Mouse (Mus musculus) spleen, embryonic (tissue): Measurements from ENCODE around the gene Sars2.

Experiments
- CTCF ChIA-PET: fragments of 350-600 bp; sonication (Branson Sonifier 250); formaldehyde crosslinking; loops from one replicate; lab custom pipeline; 2022; lab: Charles Lee

Gene Sars2

DNA sequence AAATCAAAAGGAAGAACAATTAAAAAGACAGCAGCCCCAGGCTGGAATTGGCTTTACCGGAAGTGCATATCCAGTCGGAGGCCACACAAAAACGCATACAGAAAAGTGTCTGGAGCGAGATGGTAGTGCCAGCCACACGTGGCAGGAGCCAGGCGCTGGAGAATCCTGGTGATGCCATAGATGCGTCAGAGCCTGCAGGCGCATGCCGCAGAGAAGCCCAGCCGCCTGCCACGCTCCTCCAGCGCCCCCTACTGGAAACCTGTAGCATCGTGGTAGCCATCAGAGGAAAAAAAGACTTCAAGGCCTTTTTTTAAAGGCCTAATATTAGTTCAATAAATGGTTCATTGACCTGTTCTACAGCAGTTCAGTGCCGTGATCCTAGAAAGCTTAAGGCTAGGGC, 15.2 kb upstream of the Sars2 start:
- CTCF ChIA-PET: no interaction called here

DNA sequence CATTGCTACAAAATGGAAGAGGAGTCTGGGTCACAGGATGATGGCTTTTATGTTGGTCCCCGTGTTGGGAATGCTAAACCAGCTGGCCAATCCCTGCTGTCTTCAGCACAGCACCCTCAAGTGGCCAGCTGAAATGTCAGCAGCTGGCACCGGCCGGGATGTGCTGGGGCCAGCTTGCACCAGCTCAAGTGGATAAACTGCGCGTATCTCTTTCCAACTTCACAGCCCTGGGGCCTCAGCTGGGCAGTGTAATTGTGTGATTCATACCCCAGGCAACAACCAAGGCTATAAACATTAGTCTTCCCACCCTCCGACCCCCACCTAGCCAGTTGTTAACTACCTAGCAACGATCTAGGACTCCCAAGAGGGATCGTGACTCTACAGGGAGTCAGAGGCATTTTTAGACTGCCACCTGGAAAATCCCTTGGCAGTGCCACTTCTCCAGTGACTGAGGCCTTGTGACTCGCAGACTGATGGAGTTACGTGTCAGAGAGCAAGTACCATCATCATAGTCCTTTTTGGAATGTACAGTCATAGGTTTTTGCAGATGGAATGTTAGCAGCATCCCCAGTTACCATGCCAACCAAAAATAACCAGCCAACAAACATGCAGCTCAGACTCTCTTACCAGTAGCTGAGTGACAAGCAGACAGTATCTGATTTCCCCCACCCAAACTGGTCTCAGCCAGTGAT, 14.0 kb upstream of the Sars2 start:
- CTCF ChIA-PET: no interaction called here

DNA sequence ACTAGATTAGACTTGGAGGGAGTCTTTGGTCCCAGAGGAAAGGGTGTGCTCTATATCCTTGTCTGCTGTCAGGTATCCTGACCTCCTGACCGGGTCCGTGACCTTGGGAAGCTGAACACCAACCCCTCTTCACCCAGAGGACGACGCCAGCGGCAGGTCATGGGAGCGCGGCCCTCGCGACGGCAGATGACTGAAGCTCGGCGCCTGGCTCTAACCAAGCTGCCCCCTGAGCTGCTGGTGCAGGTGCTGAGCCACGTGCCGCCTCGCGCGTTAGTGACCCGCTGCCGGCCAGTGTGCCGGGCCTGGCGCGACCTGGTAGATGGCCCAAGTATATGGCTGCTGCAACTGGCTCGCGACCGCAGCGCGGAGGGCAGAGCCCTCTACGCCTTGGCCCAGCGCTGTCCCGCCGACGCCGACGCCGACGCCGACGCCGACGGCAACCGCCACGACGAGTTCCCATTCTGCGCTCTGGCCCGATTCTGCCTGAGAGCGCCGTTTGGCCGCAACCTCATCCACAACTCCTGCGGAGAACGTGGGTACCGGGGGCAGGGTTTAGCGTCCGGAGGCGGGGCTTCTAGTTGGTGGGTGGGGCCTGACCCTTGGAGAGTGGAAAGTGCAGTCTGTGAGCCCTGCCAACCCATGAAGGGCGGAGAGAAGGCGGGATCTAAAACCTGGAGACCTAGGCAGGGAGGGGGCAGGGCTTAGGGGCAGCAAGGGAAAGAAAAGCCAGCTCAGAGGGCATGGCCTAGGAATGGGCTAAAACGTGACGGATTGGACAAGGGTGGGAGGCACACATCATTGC, 9.2 kb upstream of the Sars2 start:
- CTCF ChIA-PET: no interaction called here

DNA sequence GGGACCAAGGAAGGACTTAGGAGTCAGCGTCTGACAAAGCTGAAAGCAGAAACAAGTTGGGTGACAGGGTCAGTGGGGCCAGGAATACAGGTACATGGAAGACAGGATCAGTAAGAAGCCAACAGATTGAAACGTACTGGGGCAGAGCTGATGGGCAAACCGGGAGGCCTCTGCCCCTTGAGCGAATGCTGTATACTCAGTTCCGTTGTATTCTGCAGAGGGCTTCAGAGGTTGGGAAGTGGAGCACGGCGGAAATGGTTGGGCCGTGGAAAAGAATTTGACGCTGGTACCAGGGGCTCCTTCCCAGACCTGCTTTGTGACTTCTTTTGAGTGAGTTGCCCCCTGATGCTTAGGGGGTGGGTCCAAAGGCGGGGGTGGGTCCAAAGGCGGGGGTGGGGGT, 8.6 kb upstream of the Sars2 start:
- CTCF ChIA-PET: no interaction called here

DNA sequence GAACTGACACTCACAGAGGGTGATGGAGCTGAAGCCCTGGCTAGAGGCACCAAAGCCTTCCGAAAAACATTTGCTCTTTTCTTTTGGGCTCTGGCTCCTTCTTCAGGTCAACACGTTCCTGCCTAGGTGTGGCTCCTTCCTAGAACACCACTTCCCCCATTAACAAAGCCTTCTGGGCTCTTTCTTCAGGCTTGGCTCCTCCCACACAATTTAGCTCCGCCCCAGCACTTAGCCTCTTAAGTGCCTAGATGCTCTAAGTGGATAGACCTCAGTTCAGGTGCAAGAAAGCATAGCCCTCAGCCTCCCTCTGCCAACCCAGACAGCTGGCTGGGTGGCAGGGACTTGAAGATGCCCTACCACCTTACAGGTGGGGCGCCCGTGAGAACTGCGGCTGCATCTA, 6.1 kb upstream of the Sars2 start:
- CTCF ChIA-PET: interaction anchor here (0.6 kb wide), 1 partner anchor 51 kb away, joined by 3 read pairs; no protein-coding TSS in a partner anchor

DNA sequence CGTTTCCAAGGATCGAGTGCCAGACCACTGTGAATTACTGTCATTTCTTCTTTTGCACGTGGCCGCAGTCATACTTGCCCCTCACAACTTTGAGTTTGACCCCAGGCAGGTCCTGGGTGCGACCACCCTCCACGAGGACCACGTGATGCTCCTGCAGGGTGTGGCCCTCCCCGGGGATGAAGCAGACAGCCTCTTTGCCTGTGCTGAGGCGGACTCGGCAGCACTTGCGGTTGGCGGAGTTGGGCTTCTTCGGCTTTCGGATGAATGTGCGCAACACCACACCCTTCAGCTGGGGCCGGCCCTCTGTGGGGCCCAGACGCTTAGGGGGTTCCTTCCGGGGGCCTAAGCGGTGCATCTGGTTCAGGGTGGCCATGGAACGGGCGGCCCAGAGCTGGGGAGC, 2.0 kb upstream of the Sars2 start:
- CTCF ChIA-PET: interaction anchor here (0.5 kb wide), 1 partner anchor 354 kb away, joined by 3 read pairs; no protein-coding TSS in a partner anchor

DNA sequence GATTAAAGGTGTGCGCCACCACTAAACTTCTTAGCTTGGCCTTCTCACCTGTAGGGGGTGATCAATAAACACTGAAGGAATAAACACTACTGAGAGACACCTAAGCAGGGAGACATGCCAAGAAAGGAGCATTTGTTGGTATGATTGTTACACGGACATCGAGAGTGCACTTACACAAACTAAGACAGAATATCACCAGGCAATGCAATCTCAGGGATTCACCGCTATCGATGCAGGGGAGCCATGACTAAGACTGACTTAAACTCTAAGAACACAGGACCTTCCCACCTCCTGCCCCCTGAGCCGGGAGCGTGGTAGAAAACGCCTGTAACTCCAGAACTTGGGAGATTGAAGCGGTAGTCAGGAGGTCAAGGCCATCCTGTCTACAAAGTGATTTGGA, 843 bp upstream of the Sars2 start:
- CTCF ChIA-PET: no interaction called here

DNA sequence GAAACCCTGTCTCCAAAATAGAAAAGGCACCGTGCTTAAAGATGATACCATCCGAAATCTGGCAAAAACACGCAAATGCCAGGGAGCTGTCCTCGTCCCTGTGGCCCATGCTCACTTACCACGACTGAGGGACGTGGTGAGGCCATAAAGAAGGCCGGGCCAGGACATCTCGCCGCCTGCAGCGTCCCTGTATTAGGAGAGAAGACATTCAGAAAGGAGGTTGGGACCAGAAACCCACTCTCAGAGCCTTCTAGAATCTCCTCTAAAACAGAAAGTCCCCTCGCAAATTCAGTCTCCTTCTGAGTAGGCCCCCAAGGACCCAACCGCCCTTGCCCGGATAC, 454 bp upstream of the Sars2 start:
- CTCF ChIA-PET: interaction anchor here (0.6 kb wide), 1 partner anchor 70 kb away, joined by 4 read pairs; no protein-coding TSS in a partner anchor

DNA sequence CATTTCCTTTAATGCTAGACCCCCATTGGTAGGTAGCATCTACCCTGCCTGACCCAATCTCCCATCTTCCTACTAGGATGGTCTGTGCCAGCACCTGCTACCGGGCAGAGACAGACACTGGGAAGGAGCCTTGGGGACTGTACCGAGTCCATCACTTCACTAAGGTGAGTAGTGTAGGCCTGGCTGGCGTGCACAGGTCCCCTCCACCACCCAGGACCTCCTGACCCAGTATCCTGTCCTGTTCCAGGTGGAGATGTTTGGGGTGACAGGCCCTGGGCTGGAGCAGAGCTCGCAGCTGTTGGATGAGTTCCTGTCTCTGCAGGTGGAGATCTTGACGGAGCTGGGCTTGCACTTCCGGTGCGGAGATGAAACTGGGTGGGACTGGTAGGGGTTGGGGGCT, 8.1 kb downstream of the Sars2 start:
- CTCF ChIA-PET: no interaction called here

DNA sequence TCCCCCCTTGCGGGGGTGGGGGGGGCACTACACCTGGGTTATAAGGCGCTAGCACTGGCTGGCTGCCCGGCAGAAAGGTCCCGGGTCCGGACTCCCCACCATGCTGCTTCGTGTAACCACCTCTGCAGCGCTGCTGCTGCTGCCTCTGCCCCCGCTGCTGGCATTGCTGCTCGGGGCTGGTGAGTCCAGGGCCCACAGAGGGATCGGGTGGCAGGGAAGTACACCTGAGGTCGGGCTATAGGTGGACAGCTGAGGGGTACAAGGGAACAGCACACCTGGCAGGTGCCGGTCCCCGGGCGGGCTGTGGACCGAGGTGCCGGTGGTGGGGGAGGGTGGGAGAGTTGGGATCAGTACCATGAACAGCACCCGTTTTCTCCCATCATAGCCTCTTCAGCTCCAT, 14.3 kb downstream of the Sars2 start, which contains the start of gene Ccer2:
Gene Ccer2 (plus strand): TSS at position 96 of the 400 bp plus-strand sequence.
- CTCF ChIA-PET: no interaction called here

DNA sequence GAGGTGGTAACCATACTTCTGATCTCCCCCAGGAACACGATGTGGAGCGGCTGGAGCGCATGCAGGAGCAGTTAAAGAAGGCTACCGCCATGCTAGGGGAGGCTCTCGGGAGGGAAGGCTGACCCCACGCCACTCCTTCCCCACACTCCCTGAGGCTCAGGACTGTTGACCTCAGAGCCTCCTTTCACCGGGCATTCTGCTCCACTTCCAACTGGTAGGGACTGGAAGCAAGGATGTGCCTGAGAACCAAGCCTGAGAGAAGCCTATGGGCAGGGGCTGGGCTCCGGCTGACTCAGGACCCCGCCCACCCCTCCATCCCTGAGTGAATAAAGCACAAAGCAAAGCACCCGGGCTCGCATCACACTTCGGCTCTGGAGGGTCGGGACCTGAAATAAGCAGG, 16.8 kb downstream of the Sars2 start:
- CTCF ChIA-PET: no interaction called here

DNA sequence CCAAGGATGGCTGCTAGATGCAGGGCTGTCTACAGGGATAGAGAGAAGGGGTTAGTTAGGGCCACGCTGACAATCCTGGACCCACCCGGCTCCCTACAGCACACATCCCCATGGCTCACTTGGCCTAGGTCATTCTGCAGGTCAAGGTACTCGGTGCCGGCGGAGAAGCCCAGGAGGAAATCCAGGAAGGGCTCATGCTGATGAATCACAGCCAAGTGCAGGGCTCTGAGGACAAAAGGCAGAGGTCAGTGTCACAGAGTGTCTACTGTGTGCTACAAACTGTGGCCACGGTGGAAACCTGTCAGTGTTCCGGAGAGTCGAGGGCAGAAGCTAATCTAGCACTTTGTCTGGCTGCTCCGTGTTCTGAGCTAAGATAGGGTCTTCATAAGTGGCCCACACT, 20.1 kb downstream of the Sars2 start:
- CTCF ChIA-PET: no interaction called here

DNA sequence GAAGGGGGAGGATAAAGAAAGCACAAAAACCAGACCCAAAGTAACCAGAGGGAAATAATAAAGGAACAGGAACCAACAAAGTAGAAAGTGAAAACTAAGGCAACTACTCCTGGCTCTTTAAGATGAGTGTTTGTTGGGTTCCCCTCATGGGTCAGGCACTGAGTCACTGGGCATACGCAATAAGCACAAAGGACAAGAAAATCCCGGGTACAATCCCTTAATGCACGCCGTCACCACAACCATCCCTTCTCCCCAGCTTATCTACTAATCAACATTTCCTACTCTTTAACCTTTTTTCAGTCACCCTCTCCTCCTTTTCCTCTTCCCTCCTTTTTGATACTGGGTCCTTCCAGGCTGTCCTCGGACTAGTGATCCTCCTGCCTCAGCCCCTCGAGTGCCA, 23.4 kb downstream of the Sars2 start:
- CTCF ChIA-PET: interaction anchor here (0.5 kb wide), 1 partner anchor 1317 kb away, joined by 3 read pairs; no protein-coding TSS in a partner anchor

DNA sequence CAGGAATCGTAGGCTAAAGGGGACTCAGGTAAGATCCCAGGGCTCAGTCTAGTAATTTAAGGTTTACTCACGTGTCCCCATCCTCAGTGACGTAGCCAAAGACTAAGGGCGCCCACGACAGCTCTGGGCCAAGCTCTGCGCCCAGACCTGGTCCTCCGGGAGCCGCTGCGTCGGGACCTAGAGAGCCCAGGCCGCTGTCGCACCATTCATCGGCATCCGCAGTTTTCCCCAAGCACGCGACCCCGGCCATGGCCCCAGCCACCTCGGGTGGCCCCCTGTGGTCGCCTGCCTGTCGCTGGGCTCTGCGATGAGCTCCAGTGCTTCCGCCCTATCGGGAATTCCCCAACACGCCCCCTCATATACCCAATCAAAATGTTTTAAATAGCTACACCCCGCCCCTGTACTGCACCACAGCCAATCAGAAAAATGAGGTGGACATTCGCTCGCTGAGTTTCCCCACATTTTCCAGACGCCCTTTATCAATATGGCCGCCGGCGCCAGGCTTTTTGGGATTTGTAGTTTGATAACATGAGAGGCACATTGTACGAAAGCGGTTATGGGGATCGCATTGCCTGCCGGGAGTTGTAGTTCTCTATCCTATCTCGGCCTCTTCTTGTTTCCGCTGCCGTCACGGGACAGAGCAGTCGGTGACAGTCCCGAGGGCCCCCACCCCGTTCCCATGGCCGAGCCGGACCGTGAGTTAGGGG, 24.5 kb downstream of the Sars2 start, which contains the start of gene Sirt2:
Gene Sirt2 (plus strand): TSS at position 563 of the 707 bp plus-strand sequence.
- CTCF ChIA-PET: interaction anchor here (0.6 kb wide), 1 partner anchor 421 kb away, joined by 4 read pairs; no protein-coding TSS in a partner anchor

DNA sequence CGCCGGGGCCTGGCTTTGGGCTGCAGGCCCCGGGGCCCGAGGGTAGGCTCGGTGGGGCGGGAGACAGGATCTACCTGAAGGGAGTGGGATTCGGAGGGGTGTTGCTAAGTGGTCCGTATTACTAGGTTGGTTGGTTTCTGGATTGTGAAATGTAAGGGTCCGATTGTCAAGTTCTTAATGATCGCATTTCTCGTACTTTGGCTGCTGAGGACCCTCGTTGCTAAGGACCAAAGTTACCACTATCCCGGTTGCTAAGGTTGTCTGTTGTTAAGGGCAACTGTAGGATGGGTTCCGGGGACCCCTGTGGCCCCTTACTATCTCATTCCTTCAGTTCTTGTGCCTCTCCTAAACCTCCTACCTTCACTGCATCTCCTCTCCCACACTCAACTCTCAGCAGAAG, 25.1 kb downstream of the Sars2 start:
- CTCF ChIA-PET: no interaction called here

DNA sequence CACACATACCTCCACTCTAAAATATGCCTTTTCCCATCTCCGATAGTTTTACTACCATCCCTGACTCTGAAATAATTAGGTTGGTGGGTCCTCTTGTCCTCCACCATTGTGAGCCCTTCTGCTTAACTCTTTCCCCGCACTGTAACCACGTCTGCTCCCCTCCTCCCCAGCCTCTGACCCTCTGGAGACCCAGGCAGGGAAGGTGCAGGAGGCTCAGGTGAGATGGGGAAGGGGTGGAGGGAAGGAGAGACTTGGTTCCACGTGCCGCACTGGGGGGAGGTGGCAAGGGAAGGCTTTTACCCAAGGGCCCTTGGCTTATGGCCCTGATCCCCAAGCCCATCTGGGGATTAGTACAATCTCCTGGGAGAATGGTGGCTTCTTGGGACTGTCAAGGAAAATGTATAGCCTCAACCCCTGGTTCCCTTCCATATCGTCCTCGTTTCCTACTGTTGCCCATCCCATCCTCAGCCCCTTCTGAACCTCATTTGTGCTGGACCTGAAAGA, 25.7 kb downstream of the Sars2 start, which contains the start of gene Nfkbib:
Gene Nfkbib (minus strand): TSS at position 51 of the 504 bp plus-strand sequence.
- CTCF ChIA-PET: no interaction called here

DNA sequence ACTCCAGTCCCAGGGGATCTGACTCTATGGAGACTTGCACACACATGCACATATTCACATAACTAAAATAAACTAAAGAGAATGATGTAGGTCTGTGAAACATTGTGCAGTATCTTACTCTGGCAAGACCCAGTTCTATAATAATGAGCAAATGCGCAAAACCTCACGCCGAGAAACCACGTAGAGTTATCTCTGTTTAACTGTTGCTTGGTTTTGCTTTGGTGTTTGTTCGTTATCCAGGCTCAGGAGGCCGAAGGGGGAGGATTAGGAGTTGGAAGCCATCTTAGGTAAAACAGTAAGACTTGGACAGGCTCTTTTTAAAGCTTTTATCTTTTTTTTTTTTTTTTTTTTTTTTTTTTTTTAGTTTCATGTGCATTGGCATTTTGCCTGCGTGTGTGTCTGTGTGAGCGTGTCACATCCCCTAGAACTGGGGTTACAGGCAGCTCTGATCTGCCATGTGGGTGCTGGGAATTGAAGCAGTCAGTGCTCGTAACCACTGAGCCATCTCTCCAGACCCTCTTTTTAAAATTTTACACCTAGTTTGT, 27.7 kb downstream of the Sars2 start:
- CTCF ChIA-PET: interaction anchor here (0.7 kb wide), 1 partner anchor 44 kb away, joined by 3 read pairs; no protein-coding TSS in a partner anchor

DNA sequence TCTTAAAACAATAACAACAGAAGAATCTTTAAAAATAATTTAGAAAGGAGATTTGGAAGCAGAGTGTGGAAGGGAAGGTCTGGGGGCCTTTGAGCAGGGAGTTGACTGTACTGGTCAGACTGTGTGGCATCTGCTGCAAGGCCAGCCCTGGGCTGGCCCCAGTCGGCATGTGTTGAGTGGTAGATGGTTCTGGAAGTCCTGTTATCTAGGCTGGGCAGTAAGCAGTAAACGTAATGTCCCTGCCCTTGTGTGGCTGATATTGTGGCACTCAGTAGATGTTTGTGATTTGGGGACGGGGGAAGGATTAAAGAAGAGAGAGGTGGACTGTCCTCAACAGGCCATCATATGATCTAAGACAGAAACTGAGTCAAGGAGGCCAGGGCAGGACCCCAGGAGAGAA, 28.5 kb downstream of the Sars2 start:
- CTCF ChIA-PET: no interaction called here

DNA sequence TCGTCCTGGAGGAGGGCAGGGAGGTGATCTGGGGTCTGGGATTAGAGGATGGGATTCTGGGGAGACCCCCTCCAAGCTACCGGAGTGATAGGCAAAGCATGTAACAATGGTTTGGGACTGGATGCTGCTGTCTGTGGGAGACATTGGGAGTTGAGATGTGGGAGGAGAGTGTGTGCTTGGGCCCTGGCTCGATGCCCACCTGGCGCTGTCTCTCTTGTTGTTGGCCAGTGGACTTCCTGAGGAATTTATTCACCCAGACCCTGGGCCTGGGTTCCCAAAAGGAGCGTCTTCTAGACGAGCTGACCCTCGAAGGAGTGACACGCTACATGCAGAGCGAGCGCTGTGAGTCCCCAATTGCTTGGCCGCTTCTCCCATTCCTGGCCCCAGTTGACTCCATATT, 30.1 kb downstream of the Sars2 start:
- CTCF ChIA-PET: no interaction called here

DNA sequence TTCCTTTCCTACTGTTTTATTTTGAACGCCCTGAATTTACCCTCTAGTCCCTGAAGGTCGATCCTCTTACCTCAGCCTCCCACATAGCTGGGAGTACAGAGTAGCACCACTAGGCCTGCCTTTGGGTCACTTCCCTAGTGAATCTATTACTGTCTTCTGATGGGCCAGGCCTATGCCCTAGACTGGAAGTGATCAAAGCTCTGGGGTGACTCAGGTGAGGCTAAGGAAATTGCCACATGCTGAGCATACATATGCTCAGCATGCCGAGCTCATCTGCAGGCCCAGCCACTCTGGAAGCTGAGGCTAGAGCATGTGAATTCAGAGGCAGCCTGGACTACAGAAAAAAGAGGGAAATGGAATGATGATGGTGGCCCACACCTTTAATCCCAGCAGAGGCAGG, 31.4 kb downstream of the Sars2 start:
- CTCF ChIA-PET: interaction anchor here (0.6 kb wide), 1 partner anchor 9 kb away, joined by 4 read pairs; no protein-coding TSS in a partner anchor

DNA sequence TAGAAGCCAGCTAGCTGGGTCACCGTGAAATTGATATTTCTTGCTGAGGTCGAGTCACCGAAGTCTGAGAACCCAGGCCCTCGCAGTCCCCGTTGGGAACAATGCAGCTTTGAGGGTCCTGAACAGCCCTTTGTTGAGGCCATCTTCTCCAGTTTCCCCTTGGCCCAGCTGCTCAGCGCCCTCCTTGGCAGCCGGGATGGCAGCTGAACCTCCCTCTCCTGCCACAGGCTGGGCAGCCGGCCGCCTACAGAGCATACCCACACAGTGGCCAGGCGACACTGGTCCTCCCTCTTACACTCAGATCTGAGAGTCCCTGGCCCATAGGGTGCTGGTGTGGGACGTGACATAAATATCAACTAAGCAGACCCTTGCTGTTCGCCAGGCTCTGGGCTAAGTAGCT, 32.4 kb downstream of the Sars2 start:
- CTCF ChIA-PET: no interaction called here
